Mouse (Mus musculus) heart, postnatal 0 days (tissue): ENCODE measurements around the gene H3f3b. TPM values are rescaled to one million over a fixed set of nuclear protein-coding genes. Genes with fewer than 3 reads are reported as not detected.
"Not testable (repeated sequence)": the region's sequence is repeated elsewhere in the genome, so short reads cannot be mapped to it uniquely, and the experiment has no call there.

Experiments used
- ATAC-seq: fragments of 200-750 bp; cut with Nextera tagmentation; 2 replicates; pipeline ENCODE4 v1.8.0; 2017; ENCODE audit warnings: low read depth, moderate number of reproducible peaks, moderate library complexity; ENCODE audit not compliant: insufficient read depth
- DNase-seq: peaks from one replicate; pipeline ENCODE4 v3.0.0-alpha.2; 2016; ENCODE audit warnings: low spot score
- H3K27ac ChIP-seq: fragments of 300-500 bp; sonication (generic); 2 replicates; pipeline ENCODE4 v1.5.1; 2014; ENCODE audit warnings: low read depth, mild to moderate bottlenecking
- H3K27me3 ChIP-seq: fragments of 300-500 bp; sonication (generic); 2 replicates; pipeline ENCODE4 v1.6.1; 2014; ENCODE audit warnings: low read length, mixed read lengths; ENCODE audit not compliant: control insufficient read depth, insufficient read depth
- H3K36me3 ChIP-seq: fragments of 300-500 bp; sonication (generic); replicated peaks from 2 replicates; pipeline ENCODE4 v1.6.1; 2014; ENCODE audit warnings: low read length, mixed read lengths; ENCODE audit not compliant: control insufficient read depth, insufficient read depth
- H3K4me1 ChIP-seq: fragments of 300-500 bp; sonication (generic); 2 replicates; pipeline ENCODE4 v1.6.1; 2014; ENCODE audit warnings: antibody characterized with exemption; ENCODE audit not compliant: control insufficient read depth, insufficient read depth
- H3K4me2 ChIP-seq: fragments of 300-500 bp; sonication (generic); 2 replicates; pipeline ENCODE4 v1.6.1; 2014; ENCODE audit warnings: low read depth, mild to moderate bottlenecking, low read length, moderate library complexity
- H3K4me3 ChIP-seq: fragments of 300-500 bp; sonication (generic); 2 replicates; pipeline ENCODE4 v1.5.1; 2014; ENCODE audit warnings: low read depth, low read length
- H3K9ac ChIP-seq: fragments of 300-500 bp; sonication (generic); replicated peaks from 2 replicates; pipeline ENCODE4 v1.6.1; 2014; ENCODE audit warnings: low read depth, low read length, mixed read lengths
- H3K9me3 ChIP-seq: fragments of 300-500 bp; sonication (generic); replicated peaks from 2 replicates; pipeline ENCODE4 v1.6.1; 2016; ENCODE audit warnings: low read length; ENCODE audit not compliant: control insufficient read depth
- CTCF ChIP-seq: IDR thresholded peaks from 2 replicates; pipeline ENCODE4 v1.5.1; 2016; ENCODE audit warnings: antibody characterized with exemption, control low read depth, low read depth
- EP300 ChIP-seq: IDR thresholded peaks from 2 replicates; pipeline ENCODE4 v1.6.1; 2016; ENCODE audit warnings: antibody characterized with exemption, low read depth
- WGBS: fragments of 180-500 bp; shearing (Covaris S2); extraction: QIAGEN DNeasy Blood & Tissue Kit; methylation state at CpG from one replicate; pipeline ENCODE4 v1.1.7; 2014; 5-methylcytosine and 5-hydroxymethylcytosine counted together
- polyA plus RNA-seq: library from polyadenylated mRNA; unstranded; fragments of >200 nt; fragmentation: Nextera tagmentation; extraction: Ambion mirVana; gene quantifications from 2 replicates; pipeline ENCODE4 v1.2.1, GENCODE M21; 2015
- total RNA-seq: library from RNA; depleted of rRNA; stranded (reverse); fragments of >200 nt; gene quantifications from 2 replicates; pipeline ENCODE4 v1.2.3, GENCODE M21; 2014; ENCODE audit warnings: low replicate concordance

The H3f3b gene
- total and polyA plus RNA-seq, 2 experiments from 2014 or later = 365 to 561 TPM

DNA sequence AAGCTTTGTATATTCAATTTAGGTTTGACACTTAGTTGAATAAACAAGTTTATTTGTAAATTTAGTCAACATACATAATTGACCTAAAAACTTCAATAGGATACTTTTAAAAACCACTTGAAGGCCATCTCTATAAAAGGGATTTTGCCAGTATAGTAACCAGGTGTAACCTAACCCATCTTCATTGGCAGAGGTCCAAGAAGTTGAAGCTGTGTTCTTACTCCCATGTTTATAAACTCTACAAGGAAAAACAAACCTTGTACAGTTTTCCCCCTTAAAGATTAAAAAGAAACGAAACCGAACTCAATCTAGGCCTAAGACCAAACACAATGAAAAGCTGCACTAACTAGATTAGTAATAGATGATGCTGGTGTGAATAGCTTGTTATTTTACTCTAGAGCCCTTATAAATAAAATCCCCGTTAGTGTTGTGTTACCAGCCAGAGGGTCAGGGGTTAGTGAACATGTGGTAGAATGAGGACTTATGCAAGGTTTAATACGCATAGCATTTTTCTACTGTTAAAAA, 5.4 kb downstream of the H3f3b start:
- Histone ChIP-seq H3K9me3 (no peaks in the 10 kb centered on the region), H3K36me3 (peaks cover 22% of the 10 kb centered on the region), H3K4me1 (no peaks in the 10 kb centered on the region; the same call in 1 of the 2 replicates), H3K4me3 (peak overlapping the region; percentile 35), H3K27me3 (no peaks in the 10 kb centered on the region), H3K4me2 (peak overlapping the region; percentile 51), H3K27ac (no peak overlapping the region), H3K9ac (no peak overlapping the region)
- ATAC-seq (no peak), DNase-seq (no peak)
- TF ChIP-seq CTCF = no peak
- no peak; the same call in 1 of the 2 replicates for TF ChIP-seq EP300
- WGBS = 57% methylated on average over 4 of the region's 4 CpGs

DNA sequence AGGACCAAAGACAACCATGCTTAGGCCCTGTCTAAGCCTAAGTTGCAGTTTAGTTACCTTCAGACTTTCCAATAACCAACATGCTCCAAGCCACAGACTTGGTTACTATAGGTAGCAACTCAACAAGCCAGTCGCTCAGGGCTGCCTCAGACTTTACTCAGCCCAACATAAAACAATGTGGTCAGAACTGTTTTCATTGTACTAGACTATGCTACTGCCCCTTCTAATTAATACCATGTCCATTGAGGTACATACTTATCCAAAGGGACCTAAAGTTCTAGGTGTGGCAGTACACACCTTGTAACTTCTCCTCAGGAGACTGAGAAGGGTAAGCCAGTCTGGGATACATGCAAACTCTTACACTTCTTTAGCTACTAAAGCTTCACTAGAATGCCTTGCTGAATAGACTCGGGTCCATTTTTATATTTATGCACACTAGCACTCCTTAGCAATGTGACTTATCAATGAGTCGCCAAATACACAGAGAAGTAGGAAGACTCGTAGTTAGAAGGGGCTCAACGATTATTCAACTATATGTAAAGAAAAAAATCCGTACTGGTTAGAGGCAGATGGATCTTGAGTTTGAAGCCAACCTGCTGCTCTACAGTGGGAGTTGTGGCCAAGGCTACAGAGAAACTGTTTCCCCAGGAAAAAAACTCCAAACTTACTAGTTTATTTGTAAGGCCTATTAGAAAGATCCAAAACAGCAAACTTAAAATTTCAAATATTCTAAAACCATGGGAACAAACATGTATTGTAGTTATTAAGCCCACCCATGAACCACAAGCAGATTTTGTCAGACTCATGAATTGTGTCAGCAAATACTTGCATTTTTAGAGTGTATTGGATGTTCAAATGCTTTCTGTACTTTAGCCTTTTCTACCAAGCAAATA, 6.2 kb downstream of the H3f3b start:
- Histone ChIP-seq H3K27ac (no peak overlapping the region), H3K9me3 (no peaks in the 10 kb centered on the region), H3K9ac (no peak overlapping the region), H3K27me3 (no peaks in the 10 kb centered on the region), H3K36me3 (peaks cover 22% of the 10 kb centered on the region), H3K4me1 (no peaks in the 10 kb centered on the region; the same call in 1 of the 2 replicates), H3K4me3 (peak overlapping the region; percentile 35), H3K4me2 (peak overlapping the region; percentile 51)
- DNase-seq (no peak), ATAC-seq (no peak)
- 75% methylated on average over 6 of the region's 6 CpGs for WGBS
- no peak for TF ChIP-seq CTCF
- TF ChIP-seq EP300 = no peak; the same call in 1 of the 2 replicates

DNA sequence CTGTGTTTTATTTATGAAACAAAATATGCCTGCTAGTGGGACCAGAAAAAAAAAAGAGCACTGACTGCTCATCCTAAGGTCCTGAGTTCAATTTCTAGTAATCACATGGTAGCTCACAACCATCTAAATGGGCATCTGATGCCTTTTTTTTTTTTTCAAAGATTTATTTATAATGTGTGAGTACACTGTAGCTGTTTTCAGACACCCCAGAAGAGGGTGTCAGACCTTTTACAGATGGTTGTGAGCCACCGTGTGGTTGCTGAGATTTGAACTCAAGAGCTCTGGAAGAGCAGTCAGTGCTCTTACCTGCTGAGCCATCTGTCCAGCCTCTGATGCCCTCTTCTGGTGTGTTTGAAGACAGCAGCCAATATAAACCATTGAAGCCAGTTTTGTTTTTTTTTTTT, 7.2 kb downstream of the H3f3b start:
- H3K9ac ChIP-seq = no peak overlapping the region
- peaks cover 22% of the 10 kb centered on the region for H3K36me3 ChIP-seq
- no peaks in the 10 kb centered on the region; the same call in 1 of the 2 replicates for H3K4me1 ChIP-seq
- ATAC-seq (no peak), DNase-seq (no peak)
- H3K4me3 ChIP-seq = no peak overlapping the region
- 31% methylated on average over 1 of the region's 1 CpGs for WGBS
- no peak for TF ChIP-seq EP300
- peak; percentile 32 for TF ChIP-seq CTCF
- H3K27ac ChIP-seq = no peak overlapping the region
- no peaks in the 10 kb centered on the region for H3K27me3 ChIP-seq
- no peak overlapping the region for H3K4me2 ChIP-seq
- no peaks in the 10 kb centered on the region for H3K9me3 ChIP-seq

- Histone ChIP-seq H3K9ac (no peak overlapping the region), H3K27me3 (no peaks in the 10 kb centered on the region), H3K4me3 (no peak overlapping the region), H3K36me3 (peaks cover 22% of the 10 kb centered on the region), H3K4me1 (no peaks in the 10 kb centered on the region; the same call in 1 of the 2 replicates), H3K9me3 (no peaks in the 10 kb centered on the region), H3K27ac (0 out of 2 replicates have a peak overlapping the region, but pooled peaks have one; percentile 14), H3K4me2 (no peak overlapping the region)
- ATAC-seq (no peak), DNase-seq (no peak)
- WGBS = 85% methylated on average over 2 of the region's 2 CpGs
- TF ChIP-seq CTCF = no peak
- no peak for TF ChIP-seq EP300
These were observed 7.8 kb downstream of the H3f3b start for GRCm38 (mm10) chr11:116019976-116020411.

DNA sequence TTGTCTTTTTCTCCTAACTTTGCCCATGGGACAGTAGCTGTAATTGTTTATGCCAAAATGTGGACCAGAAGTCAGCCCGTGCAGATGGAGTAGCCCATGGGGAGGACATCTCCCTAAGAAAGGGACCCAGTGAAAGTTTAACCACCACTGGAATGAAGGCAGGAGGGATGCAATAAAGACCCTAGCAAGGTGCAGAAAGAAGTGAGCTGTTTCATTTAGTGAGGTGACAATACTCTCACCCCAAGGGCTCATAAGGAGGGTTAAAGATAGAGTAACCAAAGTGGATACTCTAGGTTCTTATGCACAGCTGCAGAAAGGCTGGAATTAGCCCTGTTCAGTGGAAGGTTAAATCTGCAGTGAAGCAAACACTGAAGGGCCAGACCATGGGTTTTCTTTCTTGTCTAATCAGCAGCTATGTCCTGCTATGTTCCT, 8.4 kb downstream of the H3f3b start:
- no peaks in the 10 kb centered on the region for H3K9me3 ChIP-seq
- no peak for TF ChIP-seq CTCF
- TF ChIP-seq EP300 = no peak
- H3K27me3 ChIP-seq = no peaks in the 10 kb centered on the region
- WGBS = 61% methylated on average over 1 of the region's 1 CpGs
- H3K4me3 ChIP-seq = no peak overlapping the region
- H3K4me2 ChIP-seq = no peak overlapping the region
- no peak overlapping the region for H3K9ac ChIP-seq
- peak; percentile 32 for DNase-seq
- no peak overlapping the region for H3K27ac ChIP-seq
- H3K4me1 ChIP-seq = no peaks in the 10 kb centered on the region; the same call in 1 of the 2 replicates
- no peak for ATAC-seq
- H3K36me3 ChIP-seq = peaks cover 22% of the 10 kb centered on the region

DNA sequence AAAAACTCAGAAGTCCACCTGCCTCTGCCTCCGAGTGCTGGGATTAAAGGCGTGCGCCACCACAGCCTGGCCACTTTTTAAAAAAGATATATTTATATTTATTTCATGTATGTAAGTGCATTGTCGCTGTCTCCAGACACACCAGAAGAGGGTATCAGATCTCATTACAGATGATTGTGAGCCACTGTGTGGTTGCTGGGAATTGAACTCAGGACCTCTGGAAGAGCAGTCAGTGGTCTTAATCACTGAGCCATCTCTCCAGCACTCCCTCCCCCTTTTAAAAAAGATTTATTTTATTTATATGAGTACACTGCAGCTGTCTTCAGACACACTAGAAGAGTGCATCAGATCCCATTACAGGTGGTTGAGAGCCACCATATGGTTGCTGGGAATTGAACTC, 8.9 kb downstream of the H3f3b start:
- H3K9ac ChIP-seq, H3K27ac ChIP-seq, DNase-seq, H3K27me3 ChIP-seq, H3K4me2 ChIP-seq, ATAC-seq, H3K4me3 ChIP-seq, H3K4me1 ChIP-seq, H3K9me3 ChIP-seq: not testable (repeated sequence)
- 93% methylated on average over 4 of the region's 4 CpGs for WGBS
- peaks cover 22% of the 10 kb centered on the region for H3K36me3 ChIP-seq
